Mouse (Mus musculus) brain, embryonic 14.5 days (tissue): ENCODE measurements around the gene Tmco3. TPM values are rescaled to one million over a fixed set of nuclear protein-coding genes. Genes with fewer than 3 reads are reported as not detected.

ENCODE experiments used
- DNase-seq: peaks from one replicate; pipeline ENCODE4 v3.0.0-alpha.2; 2011; ENCODE audit warnings: low read depth
- CTCF ChIP-seq: fragments of 200-500 bp; IDR thresholded peaks from 2 replicates; pipeline ENCODE4 v1.5.1; 2012; ENCODE audit warnings: inconsistent platforms, mild to moderate bottlenecking, moderate library complexity, borderline replicate concordance; ENCODE audit not compliant: insufficient read depth, insufficient read length; ENCODE audit errors: extremely low read depth
- POLR2A ChIP-seq: fragments of 200-500 bp; IDR thresholded peaks from 2 replicates; pipeline ENCODE4 v1.6.1; 2012; ENCODE audit warnings: mild to moderate bottlenecking, inconsistent platforms, borderline replicate concordance; ENCODE audit not compliant: poor library complexity, insufficient read depth, insufficient read length, severe bottlenecking; ENCODE audit errors: extremely low read depth
- polyA plus RNA-seq: library from polyadenylated mRNA; depleted of rRNA; stranded (reverse); fragments of >200 nt; gene quantifications from 2 replicates; pipeline ENCODE4 v1.2.3, GENCODE M21; 2012; rRNA removed

Tmco3 gene
- 35.5 and 38.3 TPM in 2 replicates for polyA plus RNA-seq

GRCm38 (mm10) chr8:13287692-13288623 is at the start of gene Tmco3, which contains the start of gene Dcun1d2:
Gene Tmco3, plus strand, starts transcription at chr8:13288190.
Gene Dcun1d2, minus strand, starts transcription at chr8:13288131.
- TF ChIP-seq CTCF, result no peak
- TF ChIP-seq POLR2A, result peak; percentile 66; the same call in 1 of the 2 replicates

GRCm38 (mm10) chr8:13240055-13240454 is 47.9 kb upstream of the Tmco3 start:
- DNase-seq, result no peak
- TF ChIP-seq CTCF (no peak), POLR2A (no peak)

More at GRCm38 (mm10) chr8:13287692-13288623, at the start of gene Tmco3, which contains the start of gene Dcun1d2:
- peak; percentile 99 for DNase-seq

- DNase-seq, result no peak
- TF ChIP-seq CTCF (no peak), POLR2A (no peak)
Observed at GRCm38 (mm10) chr8:13240691-13241090, 47.3 kb upstream of the Tmco3 start.

GRCm38 (mm10) chr8:13242985-13243870 is 44.8 kb upstream of the Tmco3 start:
- no peak for DNase-seq
- TF ChIP-seq CTCF (no peak), POLR2A (no peak)

GRCm38 (mm10) chr8:13244343-13244880 is 43.6 kb upstream of the Tmco3 start:
- no peak for TF ChIP-seq CTCF
- TF ChIP-seq POLR2A, result no peak

GRCm38 (mm10) chr8:13252837-13253236 is 35.2 kb upstream of the Tmco3 start:
- no peak for TF ChIP-seq POLR2A
- no peak for TF ChIP-seq CTCF
- no peak for DNase-seq

More at GRCm38 (mm10) chr8:13244343-13244880, 43.6 kb upstream of the Tmco3 start:
- DNase-seq, result no peak

GRCm38 (mm10) chr8:13253413-13253812 is 34.6 kb upstream of the Tmco3 start:
- TF ChIP-seq CTCF (no peak), POLR2A (no peak)
- DNase-seq, result no peak

GRCm38 (mm10) chr8:13254019-13254418 is 34.0 kb upstream of the Tmco3 start, which contains the start of gene Adprhl1:
Gene Adprhl1, minus strand, starts transcription at chr8:13254162.
- DNase-seq, result peak; percentile 61
- peak; percentile 68 for TF ChIP-seq CTCF
- no peak for TF ChIP-seq POLR2A

GRCm38 (mm10) chr8:13263376-13263775 is 24.6 kb upstream of the Tmco3 start:
- no peak for DNase-seq
- no peak for TF ChIP-seq POLR2A
- no peak for TF ChIP-seq CTCF

GRCm38 (mm10) chr8:13267566-13267965 is 20.4 kb upstream of the Tmco3 start:
- no peak for TF ChIP-seq CTCF
- no peak for TF ChIP-seq POLR2A

More at GRCm38 (mm10) chr8:13267566-13267965, 20.4 kb upstream of the Tmco3 start:
- no peak for DNase-seq
